Mouse (Mus musculus): ENCODE results near the gene Nxph3. TPM values are rescaled to one million over a fixed set of nuclear protein-coding genes. Genes with fewer than 3 reads are reported as not detected.

Gene Nxph3
- polyA plus RNA-seq, 1 experiment from 2014 or later, result 0.28 TPM

- DNase-seq (no peak), ATAC-seq (ENCODE audit: insufficient read depth) (no peak)
- H3K27me3 ChIP-seq (ENCODE audit: insufficient read depth, low read length), result peaks cover 28% of the 10 kb centered on the region
- H3K9me3 ChIP-seq (ENCODE audit: low read depth, low read length), result no peaks in the 10 kb centered on the region
- no peak overlapping the region for H3K4me2 ChIP-seq
- no peak overlapping the region for H3K9ac ChIP-seq
- no peak for TF ChIP-seq CTCF (IDR thresholded peaks at IDR 0.05; ENCODE audit: low read depth)
- no peaks in the 10 kb centered on the region for H3K36me3 ChIP-seq (ENCODE audit: insufficient read depth)
- 0 out of 2 replicates have a peak, but pooled peaks cover under 1% of the 10 kb centered on the region for H3K4me1 ChIP-seq (ENCODE audit: insufficient read depth)
- H3K27ac ChIP-seq (ENCODE audit: low read depth), result no peak overlapping the region
- no peak overlapping the region for H3K4me3 ChIP-seq (ENCODE audit: low read depth, low read length)
- 58% methylated on average over 10 of the region's 10 CpGs for WGBS
Measured at GRCm38 (mm10) chr11:95519299-95519698, 4.9 kb upstream of the Nxph3 start.

GRCm38 (mm10) chr11:95517162-95517561 lies 2.8 kb upstream of the Nxph3 start:
- DNase-seq (no peak), ATAC-seq (ENCODE audit: insufficient read depth) (no peak)
- WGBS, result 49% methylated on average over 6 of the region's 6 CpGs
- H3K27me3 ChIP-seq (ENCODE audit: insufficient read depth, low read length), result peaks cover 49% of the 10 kb centered on the region
- no peak overlapping the region for H3K4me2 ChIP-seq
- H3K9ac ChIP-seq, result no peak overlapping the region
- no peak overlapping the region for H3K4me3 ChIP-seq (ENCODE audit: low read depth, low read length)
- H3K4me1 ChIP-seq (ENCODE audit: insufficient read depth), result 0 out of 2 replicates have a peak, but pooled peaks cover 4% of the 10 kb centered on the region
- no peak overlapping the region for H3K27ac ChIP-seq (ENCODE audit: low read depth)
- no peaks in the 10 kb centered on the region for H3K36me3 ChIP-seq (ENCODE audit: insufficient read depth)
- H3K9me3 ChIP-seq (ENCODE audit: low read depth, low read length), result no peaks in the 10 kb centered on the region
- no peak for TF ChIP-seq CTCF (IDR thresholded peaks at IDR 0.05; ENCODE audit: low read depth)

GRCm38 (mm10) chr11:95516491-95516911 lies 2.1 kb upstream of the Nxph3 start:
- Histone ChIP-seq H3K4me2 (no peak overlapping the region), H3K4me1 (ENCODE audit: insufficient read depth) (0 out of 2 replicates have a peak, but pooled peaks cover 4% of the 10 kb centered on the region)
- no peak for DNase-seq

GRCm38 (mm10) chr11:95515376-95516323 lies 1.3 kb upstream of the Nxph3 start:
- Histone ChIP-seq H3K27ac (ENCODE audit: low read depth) (no peak overlapping the region), H3K9ac (no peak overlapping the region), H3K4me1 (ENCODE audit: insufficient read depth) (0 out of 2 replicates have a peak, but pooled peaks cover 4% of the 10 kb centered on the region), H3K36me3 (ENCODE audit: insufficient read depth) (no peaks in the 10 kb centered on the region), H3K4me2 (no peak overlapping the region), H3K4me3 (ENCODE audit: low read depth, low read length) (no peak overlapping the region; the same call in 1 of the 2 replicates), H3K9me3 (ENCODE audit: low read depth, low read length) (no peaks in the 10 kb centered on the region), H3K27me3 (ENCODE audit: insufficient read depth, low read length) (peaks cover 60% of the 10 kb centered on the region)
- no peak for ATAC-seq (ENCODE audit: insufficient read depth)
- TF ChIP-seq CTCF (IDR thresholded peaks at IDR 0.05; ENCODE audit: low read depth), result no peak
- 49% methylated on average over 17 of the region's 17 CpGs for WGBS
- no peak for DNase-seq

More at GRCm38 (mm10) chr11:95516491-95516911, 2.1 kb upstream of the Nxph3 start:
- 4% methylated on average over 5 of the region's 5 CpGs for WGBS
- peaks cover 55% of the 10 kb centered on the region for H3K27me3 ChIP-seq (ENCODE audit: insufficient read depth, low read length)
- no peak for ATAC-seq (ENCODE audit: insufficient read depth)
- no peak for TF ChIP-seq CTCF (IDR thresholded peaks at IDR 0.05; ENCODE audit: low read depth)
- H3K4me3 ChIP-seq (ENCODE audit: low read depth, low read length), result no peak overlapping the region
- H3K27ac ChIP-seq (ENCODE audit: low read depth), result no peak overlapping the region
- no peak overlapping the region for H3K9ac ChIP-seq
- H3K36me3 ChIP-seq (ENCODE audit: insufficient read depth), result no peaks in the 10 kb centered on the region
- H3K9me3 ChIP-seq (ENCODE audit: low read depth, low read length), result no peaks in the 10 kb centered on the region

GRCm38 (mm10) chr11:95513461-95514297 lies 691 bp downstream of the Nxph3 start:
- Histone ChIP-seq H3K27me3 (ENCODE audit: insufficient read depth, low read length) (peaks cover 60% of the 10 kb centered on the region), H3K4me1 (ENCODE audit: insufficient read depth) (peaks cover 4% of the 10 kb centered on the region; the same call in 1 of the 2 replicates), H3K9ac (peak overlapping the region; percentile 44), H3K9me3 (ENCODE audit: low read depth, low read length) (no peaks in the 10 kb centered on the region), H3K27ac (ENCODE audit: low read depth) (no peak overlapping the region), H3K36me3 (ENCODE audit: insufficient read depth) (no peaks in the 10 kb centered on the region), H3K4me2 (peak overlapping the region; percentile 96), H3K4me3 (ENCODE audit: low read depth, low read length) (peak overlapping the region; percentile 50)
- ATAC-seq (ENCODE audit: insufficient read depth) (peak; percentile 33; the same call in 1 of the 2 replicates), DNase-seq (peak; percentile 35)
- WGBS, result 0% methylated on average over 65 of the region's 66 CpGs
- TF ChIP-seq CTCF (IDR thresholded peaks at IDR 0.05; ENCODE audit: low read depth), result no peak

GRCm38 (mm10) chr11:95512383-95512782 lies 2.0 kb downstream of the Nxph3 start:
- Histone ChIP-seq H3K4me3 (ENCODE audit: low read depth, low read length) (no peak overlapping the region), H3K27me3 (ENCODE audit: insufficient read depth, low read length) (peaks cover 59% of the 10 kb centered on the region), H3K27ac (ENCODE audit: low read depth) (no peak overlapping the region), H3K4me2 (no peak overlapping the region), H3K9ac (no peak overlapping the region), H3K36me3 (ENCODE audit: insufficient read depth) (no peaks in the 10 kb centered on the region), H3K9me3 (ENCODE audit: low read depth, low read length) (no peaks in the 10 kb centered on the region), H3K4me1 (ENCODE audit: insufficient read depth) (peaks cover 8% of the 10 kb centered on the region)
- TF ChIP-seq CTCF (IDR thresholded peaks at IDR 0.05; ENCODE audit: low read depth), result no peak
- DNase-seq (no peak), ATAC-seq (ENCODE audit: insufficient read depth) (no peak)
- WGBS, result 63% methylated on average over 6 of the region's 6 CpGs

Measured in lung, embryonic 14.5 days (tissue).